Mouse (Mus musculus): Measurements from ENCODE around the gene Rps10. TPM values are rescaled to one million over a fixed set of nuclear protein-coding genes. Genes with fewer than 3 reads are reported as not detected.

The Rps10 gene
- polyA plus RNA-seq, 1 experiment = not detected

GRCm38 (mm10) chr17:27622611-27623359 is 13.7 kb downstream of the Rps10 start:
- peak overlapping the region; percentile 86 for H3K27ac ChIP-seq (ENCODE audit: insufficient read depth, low read depth, low read length)
- TF ChIP-seq POLR2A (IDR thresholded peaks at IDR 0.05; ENCODE audit: insufficient read depth, low read depth, low read length) (no peak), CTCF (IDR thresholded peaks at IDR 0.05; ENCODE audit: insufficient read depth, low read depth, low read length) (no peak)
- H3K4me3 ChIP-seq (ENCODE audit: insufficient read depth, low read depth, low read length) = peak overlapping the region; percentile 73
- peaks cover 7% of the 10 kb centered on the region for H3K4me1 ChIP-seq (ENCODE audit: control insufficient read depth, insufficient read depth, low read length)
- WGBS = under 1% methylated on average over 80 of the region's 80 CpGs

GRCm38 (mm10) chr17:27621705-27622531 is 14.6 kb downstream of the Rps10 start:
- H3K4me1 ChIP-seq (ENCODE audit: control insufficient read depth, insufficient read depth, low read length) = peaks cover 7% of the 10 kb centered on the region
- 2% methylated on average over 23 of the region's 23 CpGs for WGBS
- TF ChIP-seq POLR2A (IDR thresholded peaks at IDR 0.05; ENCODE audit: insufficient read depth, low read depth, low read length) (no peak), CTCF (IDR thresholded peaks at IDR 0.05; ENCODE audit: insufficient read depth, low read depth, low read length) (no peak)

GRCm38 (mm10) chr17:27621161-27621560 is 15.3 kb downstream of the Rps10 start:
- TF ChIP-seq POLR2A (IDR thresholded peaks at IDR 0.05; ENCODE audit: insufficient read depth, low read depth, low read length) (no peak), CTCF (IDR thresholded peaks at IDR 0.05; ENCODE audit: insufficient read depth, low read depth, low read length) (no peak)
- Histone ChIP-seq H3K27ac (ENCODE audit: insufficient read depth, low read depth, low read length) (no peak overlapping the region), H3K4me1 (ENCODE audit: control insufficient read depth, insufficient read depth, low read length) (peaks cover 7% of the 10 kb centered on the region), H3K4me3 (ENCODE audit: insufficient read depth, low read depth, low read length) (peak overlapping the region; percentile 19; the same call in 1 of the 2 replicates)
- WGBS = 13% methylated on average over 8 of the region's 8 CpGs

More at GRCm38 (mm10) chr17:27621705-27622531, 14.6 kb downstream of the Rps10 start:
- Histone ChIP-seq H3K4me3 (ENCODE audit: insufficient read depth, low read depth, low read length) (peak overlapping the region; percentile 73), H3K27ac (ENCODE audit: insufficient read depth, low read depth, low read length) (peak overlapping the region; percentile 86; the same call in 1 of the 2 replicates)

- Histone ChIP-seq H3K4me1 (ENCODE audit: control insufficient read depth, insufficient read depth, low read length) (peaks cover 41% of the 10 kb centered on the region), H3K27ac (ENCODE audit: insufficient read depth, low read depth, low read length) (no peak overlapping the region), H3K4me3 (ENCODE audit: insufficient read depth, low read depth, low read length) (no peak overlapping the region)
- TF ChIP-seq CTCF (IDR thresholded peaks at IDR 0.05; ENCODE audit: insufficient read depth, low read depth, low read length) (no peak), POLR2A (IDR thresholded peaks at IDR 0.05; ENCODE audit: insufficient read depth, low read depth, low read length) (no peak)
- WGBS = 79% methylated on average over 7 of the region's 7 CpGs
Observed at GRCm38 (mm10) chr17:27615388-27615787, 21.1 kb downstream of the Rps10 start.

- Histone ChIP-seq H3K27ac (ENCODE audit: insufficient read depth, low read depth, low read length) (no peak overlapping the region), H3K4me1 (ENCODE audit: control insufficient read depth, insufficient read depth, low read length) (peaks cover 41% of the 10 kb centered on the region), H3K4me3 (ENCODE audit: insufficient read depth, low read depth, low read length) (no peak overlapping the region)
- TF ChIP-seq CTCF (IDR thresholded peaks at IDR 0.05; ENCODE audit: insufficient read depth, low read depth, low read length) (no peak), POLR2A (IDR thresholded peaks at IDR 0.05; ENCODE audit: insufficient read depth, low read depth, low read length) (no peak)
- WGBS = 64% methylated on average over 4 of the region's 4 CpGs
Observed at GRCm38 (mm10) chr17:27613016-27613415, 23.5 kb downstream of the Rps10 start.

GRCm38 (mm10) chr17:27611994-27612393 is 24.5 kb downstream of the Rps10 start:
- WGBS = 38% methylated on average over 5 of the region's 5 CpGs
- H3K4me1 ChIP-seq (ENCODE audit: control insufficient read depth, insufficient read depth, low read length) = peaks cover 42% of the 10 kb centered on the region
- TF ChIP-seq POLR2A (IDR thresholded peaks at IDR 0.05; ENCODE audit: insufficient read depth, low read depth, low read length) (no peak), CTCF (IDR thresholded peaks at IDR 0.05; ENCODE audit: insufficient read depth, low read depth, low read length) (no peak)
- no peak overlapping the region for H3K4me3 ChIP-seq (ENCODE audit: insufficient read depth, low read depth, low read length)
- H3K27ac ChIP-seq (ENCODE audit: insufficient read depth, low read depth, low read length) = peak overlapping the region; percentile 68

GRCm38 (mm10) chr17:27611519-27611884 is 25.0 kb downstream of the Rps10 start:
- TF ChIP-seq POLR2A (IDR thresholded peaks at IDR 0.05; ENCODE audit: insufficient read depth, low read depth, low read length) (no peak), CTCF (IDR thresholded peaks at IDR 0.05; ENCODE audit: insufficient read depth, low read depth, low read length) (no peak)
- H3K4me1 ChIP-seq (ENCODE audit: control insufficient read depth, insufficient read depth, low read length) = peaks cover 42% of the 10 kb centered on the region
- no peak overlapping the region for H3K4me3 ChIP-seq (ENCODE audit: insufficient read depth, low read depth, low read length)
- H3K27ac ChIP-seq (ENCODE audit: insufficient read depth, low read depth, low read length) = peak overlapping the region; percentile 68
- WGBS = 42% methylated on average over 3 of the region's 3 CpGs

GRCm38 (mm10) chr17:27610679-27611518 is 25.6 kb downstream of the Rps10 start:
- Histone ChIP-seq H3K4me3 (ENCODE audit: insufficient read depth, low read depth, low read length) (no peak overlapping the region), H3K4me1 (ENCODE audit: control insufficient read depth, insufficient read depth, low read length) (peaks cover 45% of the 10 kb centered on the region)
- WGBS = 28% methylated on average over 10 of the region's 10 CpGs

More at GRCm38 (mm10) chr17:27610679-27611518, 25.6 kb downstream of the Rps10 start:
- no peak for TF ChIP-seq CTCF (IDR thresholded peaks at IDR 0.05; ENCODE audit: insufficient read depth, low read depth, low read length)
- no peak for TF ChIP-seq POLR2A (IDR thresholded peaks at IDR 0.05; ENCODE audit: insufficient read depth, low read depth, low read length)
- peak overlapping the region; percentile 68 for H3K27ac ChIP-seq (ENCODE audit: insufficient read depth, low read depth, low read length)

Data from olfactory bulb, adult 2 months (tissue).